Mouse (Mus musculus): ENCODE measurements around the gene Lrrc4.

The Lrrc4 gene

DNA sequence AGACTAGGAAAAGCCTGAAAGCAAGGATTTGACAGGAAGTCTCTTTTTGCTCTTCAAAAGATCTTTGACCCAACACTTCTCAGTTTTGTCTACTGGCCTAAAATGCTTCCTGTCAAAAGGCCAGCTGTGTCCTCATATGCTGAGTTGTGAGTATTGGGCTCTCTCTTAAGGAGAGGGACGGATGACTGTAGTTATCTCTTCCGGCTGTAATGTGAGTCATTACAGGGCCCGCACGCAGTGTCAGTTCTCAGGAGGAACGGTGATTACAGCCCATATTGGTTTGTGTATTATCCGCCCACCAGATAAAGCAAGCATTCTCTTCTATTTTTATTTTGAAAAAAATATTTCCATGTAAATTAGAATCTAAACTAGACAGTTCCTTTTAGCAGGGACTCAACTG lies 209.0 kb downstream of the Lrrc4 start:
- DNase-seq (ENCODE audit: extremely low spot score, low read depth, low spot score), result no peak

DNA sequence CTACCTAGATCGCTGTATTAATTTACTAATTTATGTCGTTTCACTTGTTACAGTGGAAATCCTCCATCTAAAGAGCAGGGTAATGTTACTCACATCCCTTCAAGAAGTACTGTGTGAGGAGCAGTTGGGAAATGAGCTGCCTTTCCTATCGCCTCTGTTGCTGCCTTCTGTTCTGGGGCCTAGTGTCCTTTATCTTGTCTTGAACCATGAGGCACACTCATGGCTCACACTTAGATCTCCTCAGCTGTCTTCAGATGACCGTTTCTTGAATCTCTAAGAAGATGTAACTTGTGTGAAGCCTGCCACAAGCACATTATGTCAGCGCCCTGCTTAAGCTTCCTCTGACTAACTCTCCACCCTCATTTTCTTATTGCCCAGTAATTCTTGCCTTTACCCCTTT lies 209.6 kb downstream of the Lrrc4 start:
- DNase-seq (ENCODE audit: extremely low spot score, low read depth, low spot score), result no peak

DNA sequence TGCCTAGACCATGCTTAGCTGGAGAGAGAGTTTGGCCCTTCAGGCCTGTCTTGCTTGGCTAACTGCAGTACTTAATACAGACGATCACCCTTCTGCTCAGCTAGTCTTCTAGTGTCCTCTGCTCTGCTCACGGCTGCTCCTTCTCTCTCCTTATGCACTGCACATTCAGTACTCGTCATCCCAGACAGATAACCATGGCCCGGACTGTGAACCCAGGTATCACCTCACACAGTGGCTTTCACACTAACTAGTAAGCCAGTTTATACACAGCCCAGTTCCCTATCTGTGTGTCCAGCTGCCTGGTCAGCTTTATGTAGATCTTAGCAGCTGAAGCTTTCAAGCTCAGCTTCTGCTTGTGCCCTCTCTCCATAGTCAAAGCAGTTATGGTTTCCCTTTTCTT lies 210.1 kb downstream of the Lrrc4 start:
- DNase-seq (ENCODE audit: extremely low spot score, low read depth, low spot score), result no peak

DNA sequence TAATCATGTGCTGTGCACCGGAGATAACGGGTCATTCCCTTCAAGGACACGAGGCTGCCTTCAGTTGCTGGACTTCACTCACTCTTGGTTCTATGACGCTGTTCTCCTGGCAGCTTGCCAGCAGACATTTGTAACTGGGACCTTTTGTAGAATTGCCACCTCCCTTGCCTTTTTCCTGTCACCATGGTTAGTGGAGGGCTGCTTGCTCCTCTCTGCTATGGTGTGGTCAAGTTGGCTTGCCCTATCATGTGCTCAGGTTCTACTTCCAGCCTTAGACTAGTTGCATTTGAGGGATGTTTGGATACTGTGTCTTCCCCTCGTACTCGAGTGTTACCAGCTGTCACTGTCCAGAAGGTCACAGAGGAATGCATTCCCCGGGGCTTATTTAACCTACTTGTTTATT lies 212.8 kb downstream of the Lrrc4 start:
- no peak for DNase-seq (ENCODE audit: extremely low spot score, low read depth, low spot score)

DNA sequence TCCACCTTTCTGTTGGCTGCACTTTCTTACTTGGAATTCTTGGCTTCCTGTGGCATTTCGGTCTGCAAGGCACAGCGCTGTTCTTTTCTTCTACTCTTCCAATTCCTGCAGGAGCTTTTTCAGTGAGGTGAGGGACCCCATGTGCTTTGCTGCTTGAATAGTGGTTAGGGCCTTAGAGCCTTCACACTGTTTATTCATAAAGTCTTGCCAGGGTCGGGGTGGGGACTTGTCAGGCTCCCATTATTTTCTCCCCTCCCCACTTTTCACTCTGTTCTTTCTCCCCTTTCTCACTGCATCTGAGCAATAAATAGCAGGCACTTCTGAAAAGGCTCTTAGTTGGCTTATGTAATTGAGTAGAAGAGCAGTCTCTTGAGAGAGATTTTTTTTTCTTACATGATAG lies 213.2 kb downstream of the Lrrc4 start:
- DNase-seq (ENCODE audit: extremely low spot score, low read depth, low spot score), result no peak

DNA sequence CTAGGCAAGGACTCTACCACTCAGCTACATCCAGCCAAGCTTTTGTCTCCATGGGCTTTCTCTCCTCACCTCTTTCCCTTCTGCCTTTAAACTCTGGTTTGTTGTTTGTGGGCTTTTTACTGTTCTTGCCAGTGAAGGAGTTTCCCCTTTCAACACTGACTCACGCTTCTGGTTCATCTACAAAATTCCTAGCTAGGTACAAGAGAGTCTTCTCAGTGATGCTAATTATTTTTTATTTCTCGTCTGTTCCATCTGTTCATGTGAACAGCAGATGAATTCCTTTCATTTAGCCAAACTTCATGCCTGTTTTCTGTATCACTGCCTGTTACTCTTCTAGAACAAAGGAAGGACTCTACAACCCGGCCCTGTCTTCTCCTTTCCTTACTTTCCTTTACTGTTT lies 215.6 kb downstream of the Lrrc4 start:
- no peak for DNase-seq (ENCODE audit: extremely low spot score, low read depth, low spot score)

DNA sequence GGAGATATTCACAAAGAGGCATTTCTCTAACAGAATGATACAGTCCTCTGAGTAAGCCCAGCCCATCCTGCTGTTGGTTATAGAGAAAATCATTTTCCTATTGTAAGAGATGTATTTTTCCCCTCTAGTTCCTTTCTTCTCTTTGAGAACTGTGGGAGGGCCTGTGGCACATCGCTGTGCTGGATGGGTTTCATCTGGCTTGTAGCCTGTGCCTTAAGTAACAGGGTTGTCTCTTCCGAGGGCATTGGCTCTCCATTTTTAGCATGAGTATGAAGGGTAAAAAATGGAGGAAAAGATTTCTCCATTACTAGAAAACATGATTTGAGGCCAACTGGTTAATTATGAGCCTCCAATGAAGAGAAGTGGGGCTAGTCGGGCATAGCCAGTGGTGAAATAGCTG lies 216.1 kb downstream of the Lrrc4 start:
- DNase-seq (ENCODE audit: extremely low spot score, low read depth, low spot score), result no peak

DNA sequence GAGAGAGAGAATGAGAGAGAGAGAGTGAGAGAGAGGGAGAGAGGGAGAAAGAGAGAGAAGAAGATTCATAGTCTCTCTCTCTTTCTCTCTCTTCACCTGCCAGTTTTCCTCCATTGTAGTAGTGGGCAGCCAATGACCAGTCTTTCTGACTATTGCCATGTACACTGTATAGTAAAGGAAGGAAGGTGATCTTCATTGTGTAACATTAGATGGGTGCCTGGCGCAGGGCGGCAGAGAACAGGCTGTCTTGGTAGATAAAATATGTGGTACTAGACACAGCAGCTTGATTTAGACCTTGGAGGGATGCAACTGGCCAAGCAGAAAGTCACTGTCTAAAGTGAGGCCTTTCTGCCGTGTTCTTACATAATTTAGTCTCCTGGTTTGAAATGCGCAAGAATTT lies 216.7 kb downstream of the Lrrc4 start:
- DNase-seq (ENCODE audit: extremely low spot score, low read depth, low spot score), result no peak

DNA sequence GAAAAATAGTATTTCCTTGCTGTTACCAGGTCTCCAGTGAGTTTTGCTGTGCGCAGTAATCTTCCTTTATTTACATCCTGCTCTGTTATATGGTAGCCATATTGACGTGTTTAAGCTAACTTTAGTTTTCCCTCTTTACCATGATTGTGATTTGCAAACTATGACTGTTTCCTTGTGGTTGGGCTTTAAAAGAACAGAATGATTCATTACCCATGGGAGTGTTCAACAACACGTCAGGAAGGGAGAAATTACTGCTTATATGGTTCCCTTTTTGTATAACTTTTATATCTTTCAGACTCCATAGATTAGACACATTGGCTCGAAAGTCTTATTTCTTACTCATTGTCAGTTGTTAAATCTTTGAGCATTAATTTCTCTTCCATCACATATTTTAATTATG lies 218.1 kb downstream of the Lrrc4 start:
- no peak for DNase-seq (ENCODE audit: extremely low spot score, low read depth, low spot score)

Data from hindlimb bud, embryonic 11.5 days (tissue).